Mouse (Mus musculus): ENCODE data around the gene Olfr857.
"Not testable (repeated sequence)": the region's sequence is repeated elsewhere in the genome, so short reads cannot be mapped to it uniquely, and the experiment has no call there.

Gene Olfr857

GRCm38 (mm10) chr9:19709133-19709532 is at the start of gene Olfr857:
Gene Olfr857 (plus strand): TSS chr9:19709433.
- in situ Hi-C loops (cut with MboI, MseI) = no loop called here

- in situ Hi-C loops (cut with MboI, MseI) = no loop called here
These were observed 19.0 kb upstream of the Olfr857 start for GRCm38 (mm10) chr9:19690281-19690680.

- in situ Hi-C loops (cut with MboI, MseI) = no loop called here
These were observed 17.8 kb upstream of the Olfr857 start for GRCm38 (mm10) chr9:19691426-19691825.

- in situ Hi-C loops (cut with MboI, MseI) = no loop called here
These were observed 16.8 kb upstream of the Olfr857 start for GRCm38 (mm10) chr9:19692430-19692829.

GRCm38 (mm10) chr9:19694285-19694684 is 14.9 kb upstream of the Olfr857 start:
- in situ Hi-C loops (cut with MboI, MseI) = not testable (repeated sequence)

GRCm38 (mm10) chr9:19694898-19695379 is 14.3 kb upstream of the Olfr857 start:
- in situ Hi-C loops (cut with MboI, MseI) = not testable (repeated sequence)

GRCm38 (mm10) chr9:19704546-19704945 is 4.7 kb upstream of the Olfr857 start:
- in situ Hi-C loops (cut with MboI, MseI) = not testable (repeated sequence)

Measured in T-helper 1 cell (primary cell).